Mouse (Mus musculus) G1E (cell line): ENCODE measurements around the gene Snapin. TPM values are rescaled to one million over a fixed set of nuclear protein-coding genes. Genes with fewer than 3 reads are reported as not detected.
A peak's percentile ranks its signal among the peaks of the same experiment; 100 is the strongest.

Experiments
- ATAC-seq: 2 replicates; pipeline ENCODE4 v1.8.0; 2016; ENCODE audit warnings: mild to moderate bottlenecking; ENCODE audit not compliant: insufficient number of reproducible peaks, poor library complexity, low FRiP score, severe bottlenecking; ENCODE audit errors: extremely low read depth
- DNase-seq: peaks from one replicate; pipeline ENCODE4 v3.0.0; 2012; ENCODE audit warnings: low spot score
- H3K27me3 ChIP-seq: 2 replicates; pipeline ENCODE4 v1.6.1; 2012; ENCODE audit warnings: mild to moderate bottlenecking, low read length, inconsistent platforms; ENCODE audit not compliant: insufficient read depth
- H3K36me3 ChIP-seq: replicated peaks from 2 replicates; pipeline ENCODE3; 2012; ENCODE audit warnings: mild to moderate bottlenecking, inconsistent platforms
- H3K4me1 ChIP-seq: 2 replicates; pipeline ENCODE4 v1.6.1; 2012; ENCODE audit warnings: low read depth, low read length, inconsistent platforms, mixed read lengths; ENCODE audit not compliant: insufficient read depth
- H3K4me3 ChIP-seq: 2 replicates; pipeline ENCODE4 v1.5.1; 2012; ENCODE audit warnings: low read depth, mild to moderate bottlenecking, inconsistent platforms, low read length, moderate library complexity, mixed read lengths
- H3K9me3 ChIP-seq: replicated peaks from 2 replicates; pipeline ENCODE4 v1.6.1; 2012; ENCODE audit warnings: inconsistent platforms
- CTCF ChIP-seq: IDR thresholded peaks from 2 replicates; pipeline ENCODE4 v1.5.1; 2012; ENCODE audit warnings: low read depth, low read length, inconsistent platforms, mixed read lengths
- GATA1 ChIP-seq: IDR thresholded peaks from 2 replicates; pipeline ENCODE4 v1.6.1; 2012; ENCODE audit warnings: borderline replicate concordance, low read length, inconsistent platforms, mixed read lengths
- GATA2 ChIP-seq: IDR thresholded peaks from 2 replicates; pipeline ENCODE4 v1.6.1; 2012; ENCODE audit warnings: low read depth, low read length, inconsistent platforms, borderline replicate concordance
- POLR2AphosphoS5 ChIP-seq: IDR thresholded peaks from 2 replicates; pipeline ENCODE4 v1.6.1; 2012; ENCODE audit warnings: low read depth, low read length, inconsistent platforms; ENCODE audit not compliant: insufficient replicate concordance
- TAL1 ChIP-seq: conservative IDR thresholded peaks from 2 replicates; pipeline ENCODE4 v1.6.1; 2012; ENCODE audit warnings: low read depth, low read length, inconsistent platforms, mixed read lengths
- polyA plus RNA-seq: library from polyadenylated mRNA; stranded (reverse); fragments of >175 nt; gene quantifications from 2 replicates; pipeline ENCODE4 v1.2.3, GENCODE M21; 2012
- total RNA-seq, 2 experiments: library from RNA; stranded (forward) in 1 of 2; stranded (reverse) in 1 of 2; fragments of 200-1000 nt in 1 of 2; fragments of >200 nt in 1 of 2; fragmentation: Nextera tagmentation in 1 of 2; gene quantifications; 2 replicates each; pipeline ENCODE4 v1.2.3; 2014 to 2017

Gene Snapin
- total and polyA plus RNA-seq, 3 experiments, result 3.4 to 58.0 (median 46.2) TPM

DNA sequence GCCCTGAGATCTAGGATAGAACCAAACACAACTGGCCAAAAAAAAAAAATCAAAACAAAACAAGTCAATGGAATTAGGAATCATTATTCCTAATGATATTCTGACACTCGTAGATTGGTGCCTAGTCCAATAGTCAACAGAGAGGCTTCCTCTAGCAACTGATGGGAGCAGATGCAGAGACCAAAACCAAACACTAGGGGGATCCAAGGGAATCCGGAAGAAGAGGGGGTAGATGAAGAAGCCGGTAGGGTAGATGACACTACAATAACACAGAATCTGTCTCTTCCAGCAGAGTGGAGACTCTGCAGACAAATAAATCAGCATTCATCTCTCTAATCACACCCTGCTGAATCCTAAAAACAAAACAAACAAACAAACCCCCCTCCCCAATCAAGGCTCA lies 18.6 kb downstream of the Snapin start:
- no peak for TF ChIP-seq GATA2
- TF ChIP-seq CTCF, result peak; percentile 54
- no peak for TF ChIP-seq POLR2AphosphoS5
- no peak for TF ChIP-seq GATA1
- no peak for TF ChIP-seq TAL1
- ATAC-seq, result no peak
- no peak overlapping the region for H3K4me3 ChIP-seq
- peaks cover 16% of the 10 kb centered on the region for H3K4me1 ChIP-seq
- H3K36me3 ChIP-seq, result no peaks in the 10 kb centered on the region
- peak; percentile 70 for DNase-seq
- peaks cover 23% of the 10 kb centered on the region for H3K27me3 ChIP-seq
- no peaks in the 10 kb centered on the region for H3K9me3 ChIP-seq

DNA sequence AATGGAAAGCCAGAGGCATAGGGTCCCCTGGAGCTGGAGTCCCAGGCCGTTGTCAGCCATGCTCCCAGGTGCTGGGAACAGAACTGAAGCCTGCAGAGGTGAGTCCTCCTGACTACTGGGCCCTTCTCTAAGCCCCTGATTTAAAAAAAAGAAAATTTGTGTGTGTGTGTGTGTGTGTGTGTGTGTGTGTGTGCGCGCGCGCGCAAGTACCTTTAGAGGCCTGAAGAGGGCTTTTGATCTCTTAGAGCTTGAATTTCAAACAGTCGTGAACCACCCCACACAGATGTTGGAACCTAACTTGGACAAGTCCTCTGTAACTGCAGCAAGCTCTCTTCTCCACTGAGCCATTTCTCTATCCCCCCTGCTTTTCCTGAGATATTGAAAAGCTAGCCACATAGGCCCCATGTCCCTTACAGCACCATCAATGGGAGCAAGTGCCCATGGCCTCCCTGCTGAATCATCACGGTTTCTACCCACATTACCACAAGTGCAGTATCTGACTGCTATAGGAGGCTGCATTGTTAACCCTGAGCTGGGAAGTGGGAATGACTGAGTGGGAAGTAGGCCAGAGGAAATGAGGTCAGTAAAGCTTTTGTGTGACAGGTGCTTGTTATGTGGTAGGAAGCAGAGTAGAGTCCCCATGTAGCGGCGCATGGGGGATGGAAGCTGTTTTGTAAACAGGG lies 23.1 kb downstream of the Snapin start:
- peaks cover 12% of the 10 kb centered on the region for H3K9me3 ChIP-seq
- peaks cover 22% of the 10 kb centered on the region for H3K4me1 ChIP-seq
- no peak for TF ChIP-seq TAL1
- TF ChIP-seq GATA1, result no peak
- H3K4me3 ChIP-seq, result no peak overlapping the region
- H3K36me3 ChIP-seq, result no peaks in the 10 kb centered on the region
- peaks cover 55% of the 10 kb centered on the region for H3K27me3 ChIP-seq
- DNase-seq (no peak), ATAC-seq (no peak)

DNA sequence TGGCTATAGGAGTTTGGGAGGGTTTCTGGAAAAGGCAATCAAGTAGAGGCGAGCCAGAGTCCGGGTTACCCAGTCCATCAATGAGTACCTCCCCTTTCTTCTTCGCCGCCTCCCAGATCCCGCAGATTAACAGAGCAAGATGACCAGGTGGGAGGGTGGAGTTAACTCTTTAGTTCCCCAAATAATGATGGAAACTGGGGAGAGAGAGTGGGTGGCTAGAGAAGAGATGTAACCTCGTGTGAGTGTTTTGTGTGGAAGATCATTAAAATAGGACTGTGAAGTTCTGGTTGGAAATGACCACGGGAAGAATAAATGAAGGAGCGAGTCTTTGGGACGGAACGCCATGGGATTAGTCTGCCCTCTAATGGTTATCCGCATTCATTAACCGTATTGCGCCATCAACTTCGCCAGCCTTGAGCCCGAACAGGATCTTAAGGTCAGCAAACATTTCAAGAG lies 24.5 kb downstream of the Snapin start:
- H3K9me3 ChIP-seq, result peaks cover 12% of the 10 kb centered on the region
- DNase-seq (no peak), ATAC-seq (peak; percentile 34; the same call in 1 of the 2 replicates)
- TF ChIP-seq GATA1 (no peak), GATA2 (no peak), CTCF (peak; percentile 38; the same call in 1 of the 2 replicates), TAL1 (no peak), POLR2AphosphoS5 (no peak)
- peak overlapping the region; percentile 51; the same call in 1 of the 2 replicates for H3K4me3 ChIP-seq
- H3K4me1 ChIP-seq, result peaks cover 13% of the 10 kb centered on the region
- peaks cover 69% of the 10 kb centered on the region for H3K27me3 ChIP-seq
- H3K36me3 ChIP-seq, result no peaks in the 10 kb centered on the region

DNA sequence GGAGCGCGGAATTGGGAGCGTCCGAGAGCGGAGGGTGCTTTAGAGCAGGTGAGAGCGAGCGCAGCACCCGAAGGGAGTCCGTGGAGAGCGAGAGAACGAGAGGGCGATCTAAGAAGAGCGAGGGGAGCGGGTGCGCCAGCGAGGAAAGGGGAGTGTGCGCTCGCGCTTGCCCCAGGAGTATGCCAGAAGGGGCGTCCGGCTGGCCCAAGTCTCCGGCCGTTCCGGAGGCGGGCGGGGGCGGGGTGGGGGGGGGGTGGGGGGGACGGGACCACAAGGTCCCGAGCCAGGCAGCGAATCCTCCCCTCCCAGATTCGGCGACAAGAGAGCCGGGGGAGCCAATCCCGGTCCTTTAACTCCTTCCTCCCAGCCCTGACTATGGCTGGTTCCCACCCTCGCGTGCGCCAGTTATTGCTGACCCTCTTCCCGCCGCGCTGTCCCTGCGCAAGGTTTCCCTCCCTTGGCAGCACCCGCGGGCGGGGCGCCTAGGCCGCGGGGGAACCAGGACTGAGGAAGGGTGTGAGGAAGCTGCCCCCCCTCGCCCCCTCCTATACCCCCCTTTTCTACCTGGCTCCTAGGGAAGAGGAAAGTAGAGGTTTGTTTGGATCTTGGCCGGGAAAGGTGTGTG lies 25.0 kb downstream of the Snapin start, which contains the start of gene Npr1:
Gene Npr1, minus strand, starts transcription at position 181 of the 625 bp plus-strand sequence.
- TF ChIP-seq GATA2 (no peak), TAL1 (no peak), GATA1 (no peak), CTCF (no peak), POLR2AphosphoS5 (no peak)
- peaks cover 12% of the 10 kb centered on the region for H3K9me3 ChIP-seq
- peaks cover 73% of the 10 kb centered on the region for H3K27me3 ChIP-seq
- H3K4me1 ChIP-seq, result peaks cover 13% of the 10 kb centered on the region
- no peak for DNase-seq
- H3K4me3 ChIP-seq, result peak within 1 kb of the TSS; percentile 51; the same call in 1 of the 2 replicates
- H3K36me3 ChIP-seq, result no peaks in the 10 kb centered on the region
- ATAC-seq, result no peak

DNA sequence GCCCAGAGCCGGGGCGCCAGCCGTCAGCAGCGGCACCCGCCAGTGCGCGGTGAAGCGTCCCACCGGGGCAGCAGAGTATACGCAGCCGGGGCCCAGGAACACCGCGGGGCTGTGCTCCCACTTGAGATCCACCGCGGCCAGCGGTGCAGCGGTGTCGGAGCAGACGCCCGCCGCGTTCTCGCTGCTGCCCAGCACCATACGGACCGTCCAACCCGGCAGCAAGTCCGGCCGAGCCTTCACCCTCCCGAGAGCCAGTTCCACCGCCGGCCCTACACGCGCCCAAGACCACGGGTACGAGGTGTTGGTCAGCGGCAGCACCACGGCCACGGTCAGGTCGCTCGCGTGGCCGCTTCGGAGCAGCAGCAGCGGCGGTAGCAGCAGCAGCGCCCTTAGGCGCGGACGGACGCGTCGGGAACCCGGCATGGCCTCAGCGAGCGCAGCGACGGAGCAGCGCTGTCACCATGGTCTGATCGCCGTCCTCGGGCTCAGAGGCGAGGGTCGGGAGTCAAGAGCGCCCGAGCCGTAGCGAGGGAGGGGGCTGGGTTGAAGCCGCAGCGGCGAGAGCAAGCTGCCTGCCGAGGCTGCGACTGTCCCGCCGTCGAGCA lies 25.6 kb downstream of the Snapin start:
- no peak for TF ChIP-seq GATA1
- no peak for TF ChIP-seq TAL1
- no peak for TF ChIP-seq POLR2AphosphoS5
- no peak for TF ChIP-seq GATA2
- TF ChIP-seq CTCF, result no peak
- Histone ChIP-seq H3K27me3 (peaks cover 76% of the 10 kb centered on the region), H3K4me3 (peak overlapping the region; percentile 4; the same call in 1 of the 2 replicates), H3K9me3 (peaks cover 12% of the 10 kb centered on the region), H3K4me1 (peaks cover 13% of the 10 kb centered on the region), H3K36me3 (no peaks in the 10 kb centered on the region)
- ATAC-seq (no peak), DNase-seq (no peak)

DNA sequence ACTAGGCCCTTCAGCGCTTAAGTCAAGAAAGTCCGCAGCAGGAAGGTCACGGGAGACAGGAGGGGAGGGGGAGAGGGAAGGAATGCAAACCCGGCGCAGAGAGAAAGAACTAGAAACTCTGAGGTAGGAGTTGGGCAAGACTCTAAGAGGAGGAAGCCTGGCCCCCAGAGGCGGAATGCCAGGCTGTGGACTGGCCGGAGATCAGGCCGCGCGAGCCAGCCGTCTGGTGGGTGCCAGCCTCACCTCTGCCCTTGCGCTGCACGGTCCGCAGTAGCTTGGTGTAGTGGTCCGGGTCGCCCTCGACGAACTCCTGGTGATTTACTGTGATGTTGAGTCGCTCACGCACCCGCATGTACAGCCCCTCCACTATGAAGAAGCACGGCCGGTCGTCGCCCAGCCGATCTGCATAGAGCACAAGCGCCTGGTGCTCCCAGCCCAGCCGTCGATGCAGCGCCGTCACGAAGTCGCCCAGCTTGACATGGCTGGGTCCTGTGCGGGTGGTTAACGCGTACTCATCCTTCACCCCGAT lies 26.2 kb downstream of the Snapin start:
- peaks cover 12% of the 10 kb centered on the region for H3K9me3 ChIP-seq
- TF ChIP-seq POLR2AphosphoS5 (no peak), CTCF (no peak), GATA1 (no peak), TAL1 (no peak), GATA2 (no peak)
- no peak for ATAC-seq
- no peak for DNase-seq
- no peak overlapping the region for H3K4me3 ChIP-seq
- peaks cover 13% of the 10 kb centered on the region for H3K4me1 ChIP-seq
- H3K36me3 ChIP-seq, result no peaks in the 10 kb centered on the region
- peaks cover 82% of the 10 kb centered on the region for H3K27me3 ChIP-seq
